Mouse (Mus musculus): ENCODE measurements around the gene Scarb1. TPM values are rescaled to one million over a fixed set of nuclear protein-coding genes. Genes with fewer than 3 reads are reported as not detected.
A peak's percentile ranks its signal among the peaks of the same experiment; 100 is the strongest.

The Scarb1 gene
- total RNA-seq, 2 experiments from 2014 or later: 62.6 to 73.8 TPM

GRCm38 (mm10) chr5:125368156-125368555, 27.3 kb upstream of the Scarb1 start:
- DNase-seq: no peak
- intact Hi-C loops (cut with DNase I): loop anchor here (1.0 to 5.0 kb wide), 2 partner anchors 95 to 466 kb away; no protein-coding TSS in a partner anchor

GRCm38 (mm10) chr5:125364851-125365429, 24.0 kb upstream of the Scarb1 start:
- intact Hi-C loops (cut with DNase I): loop anchor here (5.0 kb wide), 1 partner anchor 463 kb away; no protein-coding TSS in a partner anchor
- no peak for DNase-seq

DNA sequence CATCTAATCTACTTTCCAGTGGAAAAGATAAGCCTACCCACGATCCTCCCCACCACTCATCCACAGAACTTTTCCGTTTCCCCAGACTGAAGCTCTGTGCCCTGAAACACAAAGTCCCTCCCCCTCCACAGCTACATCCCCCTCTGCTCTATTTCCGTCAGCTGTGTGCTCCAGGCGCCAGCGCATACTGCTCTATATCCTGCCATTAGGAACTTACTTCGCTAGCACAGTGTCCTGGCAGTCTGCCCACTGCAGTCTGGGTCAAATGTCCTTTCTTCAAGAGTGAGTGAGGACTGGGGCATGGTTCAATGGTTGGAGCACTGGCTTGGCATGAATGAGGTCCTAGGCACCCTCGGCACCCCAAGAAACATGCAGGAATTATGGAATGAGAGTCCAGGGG, 23.0 kb upstream of the Scarb1 start:
- intact Hi-C loops (cut with DNase I): no loop called here
- DNase-seq: peak; percentile 69 to 73

DNA sequence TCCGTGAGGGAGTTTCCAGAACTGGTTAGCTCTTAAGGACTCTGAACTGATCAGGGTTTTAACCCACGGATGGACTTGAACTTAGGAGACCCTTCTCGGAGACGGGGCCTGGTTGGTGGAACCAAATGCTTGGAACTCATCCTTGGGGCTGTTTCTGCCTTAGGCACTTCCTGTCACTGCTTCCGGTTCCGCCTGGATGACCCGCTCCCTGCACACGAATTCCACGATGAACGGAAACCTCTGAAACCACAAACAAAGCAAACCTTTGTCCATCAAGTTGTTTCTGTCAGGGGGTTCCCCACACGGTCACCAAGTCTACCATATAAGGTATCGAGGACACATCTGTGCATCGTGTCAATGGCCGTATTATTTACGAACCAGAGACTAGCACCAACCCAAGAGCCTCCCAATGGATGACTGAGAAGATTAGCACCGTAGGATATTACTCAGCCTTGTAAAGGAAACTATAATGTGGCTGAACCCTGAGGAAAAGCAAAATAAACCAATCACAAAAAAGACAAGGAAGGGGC, 20.2 kb upstream of the Scarb1 start:
- no peak for DNase-seq
- intact Hi-C loops (cut with DNase I): no loop called here

- DNase-seq: peak; percentile 70 to 71
- intact Hi-C loops (cut with DNase I): no loop called here
Observed at GRCm38 (mm10) chr5:125360566-125360965, 19.7 kb upstream of the Scarb1 start.

DNA sequence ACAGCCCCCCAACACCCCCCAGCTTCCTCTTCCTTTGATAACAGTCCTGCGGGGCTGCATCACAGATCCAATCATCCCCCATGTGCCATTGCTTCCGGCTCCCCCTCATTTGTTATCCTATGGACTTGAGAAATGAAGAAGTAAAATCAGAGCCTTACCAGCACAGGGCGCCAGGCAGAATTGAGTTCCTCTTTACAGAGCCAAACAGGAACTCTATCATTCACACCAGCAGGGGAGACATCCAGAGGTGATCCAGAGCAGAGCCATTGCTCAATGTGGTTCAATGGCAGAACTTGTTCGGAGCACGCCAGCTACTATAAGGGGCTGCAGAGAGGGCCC, 17.3 kb upstream of the Scarb1 start:
- no peak for DNase-seq
- intact Hi-C loops (cut with DNase I): no loop called here

DNA sequence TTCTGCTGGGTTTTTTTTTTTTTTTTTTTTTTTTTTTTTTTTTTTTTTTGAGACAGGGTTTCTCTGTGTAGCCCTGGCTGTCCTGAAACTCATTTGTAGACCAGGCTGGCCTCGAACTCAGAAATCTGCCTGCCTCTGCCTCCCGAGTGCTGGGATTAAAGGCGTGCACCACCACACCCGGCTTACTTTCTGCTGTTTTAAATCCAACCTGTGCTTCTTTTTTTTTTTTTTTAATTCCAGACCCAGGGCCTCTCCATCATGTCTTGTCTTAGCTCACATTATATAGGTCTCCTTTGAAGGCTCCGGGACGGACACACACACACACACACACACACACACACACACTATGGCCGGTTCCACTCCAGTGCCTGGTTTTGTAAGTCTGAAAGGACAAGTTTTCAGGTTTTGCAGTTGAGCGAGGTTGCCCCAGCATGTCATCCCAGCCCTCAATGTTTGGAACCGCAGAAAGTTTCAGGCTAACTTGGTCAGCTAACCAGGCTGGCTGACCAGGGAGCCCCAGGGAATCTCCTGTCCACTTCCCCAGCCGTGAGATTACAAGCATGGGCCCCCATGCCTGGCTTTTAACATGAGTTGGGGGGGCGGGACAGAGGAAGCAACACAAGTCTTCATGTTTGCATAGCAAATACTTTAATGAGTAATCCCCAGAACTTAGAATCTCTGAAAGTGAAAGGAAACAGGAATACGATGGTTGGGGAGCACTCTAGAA, 16.8 kb upstream of the Scarb1 start:
- intact Hi-C loops (cut with DNase I): no loop called here
- DNase-seq: no peak

- DNase-seq: peak; percentile 46 to 59
- intact Hi-C loops (cut with DNase I): no loop called here
Observed at GRCm38 (mm10) chr5:125355650-125356049, 14.8 kb upstream of the Scarb1 start.

GRCm38 (mm10) chr5:125354885-125355492, 14.1 kb upstream of the Scarb1 start:
- intact Hi-C loops (cut with DNase I): no loop called here
- no peak for DNase-seq

DNA sequence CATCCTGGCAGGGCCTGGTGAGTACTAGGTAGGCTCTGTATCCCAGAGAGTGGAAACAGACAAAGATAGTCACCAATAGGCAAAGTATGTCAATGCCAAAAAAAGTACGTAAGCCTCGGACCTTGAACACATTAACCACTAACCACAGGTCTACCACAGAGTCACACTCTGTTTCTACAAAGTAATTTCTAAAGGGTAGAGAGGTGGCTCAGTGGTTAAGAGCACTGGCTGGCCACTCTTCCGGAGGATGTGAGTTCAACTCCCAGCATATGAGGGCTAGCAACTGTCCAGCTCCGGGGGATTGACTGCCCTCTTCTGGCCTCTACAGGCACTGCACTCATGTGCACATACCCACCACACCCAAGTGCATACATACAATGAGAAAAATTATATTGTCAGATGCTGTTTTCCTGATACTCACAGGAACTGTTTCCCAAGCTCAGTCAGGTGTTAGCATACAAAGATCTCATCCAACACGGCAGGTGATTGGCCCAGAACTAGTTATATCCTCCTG, 11.9 kb upstream of the Scarb1 start:
- intact Hi-C loops (cut with DNase I): no loop called here
- no peak for DNase-seq

- no peak for DNase-seq
- intact Hi-C loops (cut with DNase I): no loop called here
Observed at GRCm38 (mm10) chr5:125351939-125352338, 11.0 kb upstream of the Scarb1 start.

- intact Hi-C loops (cut with DNase I): no loop called here
- no peak for DNase-seq
Observed at GRCm38 (mm10) chr5:125351057-125351456, 10.2 kb upstream of the Scarb1 start.

GRCm38 (mm10) chr5:125349391-125349790, 8.5 kb upstream of the Scarb1 start:
- intact Hi-C loops (cut with DNase I): no loop called here
- no peak for DNase-seq

DNA sequence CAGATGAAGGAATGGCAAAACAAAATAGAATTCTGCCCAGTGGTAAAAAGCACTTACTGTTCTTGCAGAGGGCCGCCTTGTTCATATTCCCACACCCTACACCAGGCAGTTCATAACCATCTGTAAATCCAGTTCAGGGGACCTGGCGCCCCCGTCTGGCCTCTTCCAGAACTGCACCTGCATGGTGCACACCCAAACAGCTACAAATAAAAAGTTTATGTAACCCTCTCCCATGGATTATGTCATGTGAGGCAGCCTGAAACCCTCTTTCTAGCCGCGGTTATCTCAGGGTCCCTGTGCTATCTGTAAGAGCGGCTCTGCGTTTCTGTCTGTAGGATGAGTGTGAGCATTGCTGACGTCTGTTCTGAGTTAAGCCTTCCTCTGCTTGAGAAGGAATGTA, 7.6 kb upstream of the Scarb1 start:
- intact Hi-C loops (cut with DNase I): no loop called here
- peak; percentile 61 to 78 for DNase-seq

DNA sequence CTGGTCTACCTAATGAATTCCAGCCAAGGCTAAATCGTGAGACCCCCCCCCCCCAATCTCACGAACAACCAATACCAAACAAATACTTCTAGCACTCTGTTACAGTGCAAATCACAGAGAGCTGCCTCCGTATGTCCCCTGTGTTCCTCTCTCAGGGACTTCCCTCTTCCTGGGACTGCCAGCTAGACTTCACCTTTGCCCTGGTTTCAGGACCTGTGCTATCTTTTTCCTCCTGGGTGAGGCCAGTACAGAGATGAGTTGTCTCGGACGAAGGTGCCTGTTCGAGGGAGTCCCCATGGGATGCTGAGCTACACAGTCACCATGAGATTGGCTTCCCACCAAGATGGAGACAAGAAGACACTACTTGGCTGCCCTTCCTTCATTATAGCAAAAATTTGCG, 7.2 kb upstream of the Scarb1 start:
- intact Hi-C loops (cut with DNase I): no loop called here

GRCm38 (mm10) chr5:125344296-125344695, 3.4 kb upstream of the Scarb1 start:
- intact Hi-C loops (cut with DNase I): no loop called here
- DNase-seq: no peak

More for the DNA sequence above, 7.2 kb upstream of the Scarb1 start:
- no peak for DNase-seq

DNA sequence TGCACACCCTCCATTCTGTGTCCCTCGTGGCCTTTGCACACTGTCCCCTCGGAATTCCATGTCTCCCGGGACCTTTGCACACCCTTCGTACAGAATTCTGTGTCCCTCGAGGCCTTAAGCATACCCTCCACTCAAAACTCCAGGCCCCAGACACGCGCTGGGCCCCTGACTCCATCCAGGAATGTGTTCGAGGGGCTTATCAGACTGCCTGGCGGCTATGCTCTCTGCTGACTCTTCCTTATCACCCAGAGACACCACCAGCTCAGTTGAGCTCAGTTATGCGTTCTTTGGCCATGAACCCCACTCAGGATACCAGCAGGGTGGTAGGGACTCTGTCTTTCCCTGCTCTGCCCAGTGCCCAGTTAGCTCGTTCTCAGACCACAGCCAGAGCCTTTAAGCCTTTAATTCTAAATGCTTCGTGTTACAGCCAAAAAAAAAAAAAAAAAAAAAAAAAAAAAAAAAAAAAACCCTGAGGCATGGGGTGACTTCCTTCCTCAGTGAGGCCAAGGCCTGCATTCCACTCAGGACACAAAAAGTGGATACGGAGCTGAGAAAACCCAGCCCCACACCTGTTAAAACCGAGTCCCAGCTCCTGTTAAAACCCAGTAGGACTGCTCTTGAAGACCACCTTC, 681 bp upstream of the Scarb1 start:
- no peak for DNase-seq
- intact Hi-C loops (cut with DNase I): loop anchor here (2.0 kb wide), 1 partner anchor 67 kb away; no protein-coding TSS in a partner anchor

GRCm38 (mm10) chr5:125339851-125340531, 903 bp downstream of the Scarb1 start:
- DNase-seq: peak; percentile 42 to 60
- intact Hi-C loops (cut with DNase I): no loop called here

DNA sequence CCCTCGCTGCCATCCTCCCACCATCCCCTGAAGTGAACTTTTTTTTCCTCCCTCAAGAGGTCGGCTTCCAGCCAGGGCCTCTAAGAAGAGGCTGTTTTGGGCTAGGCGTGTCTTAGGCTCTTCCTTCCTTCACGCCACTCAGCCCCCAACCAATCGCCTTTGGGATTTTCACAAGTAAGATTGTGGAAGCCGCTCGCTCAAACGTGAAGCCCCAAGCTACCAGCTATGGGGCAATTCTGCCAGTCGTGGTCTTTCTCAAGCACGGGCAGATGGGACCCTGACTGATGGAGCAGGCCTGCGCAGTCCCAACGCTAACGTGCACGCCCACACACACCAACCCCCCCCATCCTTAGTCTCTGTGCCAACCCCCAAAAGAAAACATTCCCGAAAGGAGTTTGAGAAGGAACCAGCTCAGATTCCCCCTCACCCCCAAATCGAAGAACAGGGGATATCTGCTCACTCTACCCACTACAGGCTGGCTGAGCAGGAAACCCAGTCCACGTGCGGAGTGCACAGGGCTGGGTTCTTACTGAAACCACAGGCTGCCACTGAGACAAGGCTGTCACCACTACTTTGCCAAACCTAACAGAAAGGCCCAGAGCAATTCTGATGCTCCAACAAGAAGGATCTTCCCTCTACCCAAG, 1.7 kb downstream of the Scarb1 start:
- intact Hi-C loops (cut with DNase I): no loop called here
- DNase-seq: peak; percentile 67 to 75

GRCm38 (mm10) chr5:125337526-125337925, 3.4 kb downstream of the Scarb1 start:
- intact Hi-C loops (cut with DNase I): no loop called here
- DNase-seq: no peak
